Mouse (Mus musculus) stomach, postnatal 0 days (tissue): Measurements from ENCODE around the gene Tab1. TPM values are rescaled to one million over a fixed set of nuclear protein-coding genes. Genes with fewer than 3 reads are reported as not detected.

Experiments
- ATAC-seq: fragments of 200-750 bp; cut with Nextera tagmentation; 2 replicates; pipeline ENCODE4 v1.8.0; 2017; ENCODE audit not compliant: low FRiP score, low TSS enrichment
- DNase-seq: peaks from one replicate; pipeline ENCODE4 v3.0.0-alpha.2; 2016; ENCODE audit warnings: low spot score
- H3K27ac ChIP-seq: fragments of 300-500 bp; sonication (generic); replicated peaks from 2 replicates; pipeline ENCODE4 v1.5.1; 2014; ENCODE audit warnings: mild to moderate bottlenecking, control low read depth
- H3K27me3 ChIP-seq: fragments of 300-500 bp; sonication (generic); 2 replicates; pipeline ENCODE4 v1.6.1; 2014; ENCODE audit warnings: low read length; ENCODE audit not compliant: control insufficient read depth, insufficient read depth
- H3K36me3 ChIP-seq: fragments of 300-500 bp; sonication (generic); 2 replicates; pipeline ENCODE4 v1.6.1; 2014; ENCODE audit warnings: low read length, mixed read lengths; ENCODE audit not compliant: control insufficient read depth, insufficient read depth
- H3K4me1 ChIP-seq: fragments of 300-500 bp; sonication (generic); replicated peaks from 2 replicates; pipeline ENCODE4 v1.6.1; 2014; ENCODE audit warnings: antibody characterized with exemption; ENCODE audit not compliant: control insufficient read depth, insufficient read depth
- H3K4me2 ChIP-seq: fragments of 300-500 bp; sonication (generic); replicated peaks from 2 replicates; pipeline ENCODE4 v1.6.1; 2014; ENCODE audit warnings: low read depth, mild to moderate bottlenecking, control low read depth, moderate library complexity
- H3K4me3 ChIP-seq: fragments of 300-500 bp; sonication (generic); 2 replicates; pipeline ENCODE4 v1.5.1; 2014; ENCODE audit warnings: low read depth, low read length, control low read depth
- H3K9ac ChIP-seq: fragments of 300-500 bp; sonication (generic); 2 replicates; pipeline ENCODE4 v1.6.1; 2014; ENCODE audit warnings: mild to moderate bottlenecking, low read length, control low read depth, mixed read lengths
- H3K9me3 ChIP-seq: fragments of 300-500 bp; sonication (generic); 2 replicates; pipeline ENCODE4 v1.6.1; 2016; ENCODE audit warnings: low read length; ENCODE audit not compliant: control insufficient read depth
- CTCF ChIP-seq: IDR thresholded peaks from 2 replicates; pipeline ENCODE4 v1.5.1; 2016; ENCODE audit warnings: antibody characterized with exemption, low read depth, mild to moderate bottlenecking, moderate library complexity
- EP300 ChIP-seq: optimal IDR thresholded peaks from 2 replicates; pipeline ENCODE3; 2016; ENCODE audit warnings: antibody characterized with exemption
- WGBS: fragments of 180-500 bp; shearing (Covaris S2); extraction: QIAGEN DNeasy Blood & Tissue Kit; methylation state at CpG from one replicate; pipeline ENCODE4 v1.1.7; 2014; 5-methylcytosine and 5-hydroxymethylcytosine counted together
- polyA plus RNA-seq: library from polyadenylated mRNA; unstranded; fragments of >200 nt; fragmentation: Nextera tagmentation; extraction: Ambion mirVana; gene quantifications from 2 replicates; pipeline ENCODE4 v1.2.1, GENCODE M21; 2015

Tab1 gene
- polyA plus RNA-seq, 1 experiment from 2014 or later, result 16.3 TPM

- Histone ChIP-seq H3K36me3 (no peaks in the 10 kb centered on the region), H3K4me2 (no peak overlapping the region), H3K4me3 (no peak overlapping the region), H3K27ac (no peak overlapping the region), H3K27me3 (no peaks in the 10 kb centered on the region), H3K9ac (no peak overlapping the region), H3K9me3 (no peaks in the 10 kb centered on the region), H3K4me1 (no peaks in the 10 kb centered on the region)
- DNase-seq (no peak), ATAC-seq (no peak)
- TF ChIP-seq CTCF (no peak), EP300 (no peak)
- WGBS, result 80% methylated on average over 7 of the region's 7 CpGs
Measured at GRCm38 (mm10) chr15:80181561-80181960, 48.6 kb downstream of the Tab1 start.

- WGBS, result 79% methylated on average over 4 of the region's 4 CpGs
- TF ChIP-seq EP300 (no peak), CTCF (no peak)
- DNase-seq (no peak), ATAC-seq (no peak)
- H3K9me3 ChIP-seq, result no peaks in the 10 kb centered on the region
- no peaks in the 10 kb centered on the region for H3K36me3 ChIP-seq
- no peak overlapping the region for H3K9ac ChIP-seq
- no peak overlapping the region for H3K27ac ChIP-seq
- no peak overlapping the region for H3K4me2 ChIP-seq
- H3K4me1 ChIP-seq, result no peaks in the 10 kb centered on the region
- no peaks in the 10 kb centered on the region for H3K27me3 ChIP-seq
- H3K4me3 ChIP-seq, result no peak overlapping the region
Measured at GRCm38 (mm10) chr15:80182072-80182700, 49.3 kb downstream of the Tab1 start.

- H3K27me3 ChIP-seq, result no peaks in the 10 kb centered on the region
- H3K4me3 ChIP-seq, result no peak overlapping the region
- peak overlapping the region; percentile 30; the same call in 1 of the 2 replicates for H3K27ac ChIP-seq
- H3K9me3 ChIP-seq, result no peaks in the 10 kb centered on the region
- no peaks in the 10 kb centered on the region for H3K36me3 ChIP-seq
- no peak overlapping the region for H3K9ac ChIP-seq
- 0 out of 2 replicates have a peak, but pooled peaks have one; percentile 7 for ATAC-seq
- H3K4me2 ChIP-seq, result no peak overlapping the region
- DNase-seq, result no peak
- 62% methylated on average over 5 of the region's 5 CpGs for WGBS
- peaks cover 5% of the 10 kb centered on the region; the same call in 1 of the 2 replicates for H3K4me1 ChIP-seq
- TF ChIP-seq CTCF (0 out of 2 replicates have a peak, but pooled peaks have one; percentile 9), EP300 (no peak)
Measured at GRCm38 (mm10) chr15:80188927-80189326, 56.0 kb downstream of the Tab1 start.

- no peak overlapping the region for H3K9ac ChIP-seq
- H3K4me2 ChIP-seq, result no peak overlapping the region
- no peak for DNase-seq
- WGBS, result 61% methylated on average over 4 of the region's 4 CpGs
- H3K4me3 ChIP-seq, result no peak overlapping the region
- no peaks in the 10 kb centered on the region for H3K27me3 ChIP-seq
- H3K9me3 ChIP-seq, result no peaks in the 10 kb centered on the region
- no peak for ATAC-seq
- TF ChIP-seq EP300, result no peak
- TF ChIP-seq CTCF, result no peak
- peaks cover 5% of the 10 kb centered on the region; the same call in 1 of the 2 replicates for H3K4me1 ChIP-seq
- H3K36me3 ChIP-seq, result no peaks in the 10 kb centered on the region
- no peak overlapping the region for H3K27ac ChIP-seq
Measured at GRCm38 (mm10) chr15:80190075-80190474, 57.1 kb downstream of the Tab1 start.

GRCm38 (mm10) chr15:80191585-80192245 lies 58.8 kb downstream of the Tab1 start:
- H3K27ac ChIP-seq, result no peak overlapping the region
- no peak overlapping the region for H3K9ac ChIP-seq
- no peak for TF ChIP-seq EP300
- TF ChIP-seq CTCF, result no peak
- H3K4me2 ChIP-seq, result no peak overlapping the region
- 51% methylated on average over 8 of the region's 8 CpGs for WGBS
- H3K36me3 ChIP-seq, result no peaks in the 10 kb centered on the region
- H3K9me3 ChIP-seq, result no peaks in the 10 kb centered on the region
- DNase-seq (no peak), ATAC-seq (peak; percentile 35; the same call in 1 of the 2 replicates)
- no peak overlapping the region for H3K4me3 ChIP-seq
- peaks cover 5% of the 10 kb centered on the region; the same call in 1 of the 2 replicates for H3K4me1 ChIP-seq
- no peaks in the 10 kb centered on the region for H3K27me3 ChIP-seq

GRCm38 (mm10) chr15:80192246-80192585 lies 59.3 kb downstream of the Tab1 start:
- no peaks in the 10 kb centered on the region for H3K27me3 ChIP-seq
- ATAC-seq, result no peak; the same call in 1 of the 2 replicates
- TF ChIP-seq CTCF (no peak), EP300 (no peak)

More at GRCm38 (mm10) chr15:80192246-80192585, 59.3 kb downstream of the Tab1 start:
- Histone ChIP-seq H3K4me2 (no peak overlapping the region), H3K36me3 (no peaks in the 10 kb centered on the region), H3K4me1 (peaks cover 5% of the 10 kb centered on the region; the same call in 1 of the 2 replicates), H3K9ac (no peak overlapping the region), H3K9me3 (no peaks in the 10 kb centered on the region), H3K27ac (no peak overlapping the region), H3K4me3 (no peak overlapping the region)
- no peak for DNase-seq
- WGBS, result 87% methylated on average over 6 of the region's 6 CpGs
